Comparison of ENCODE assay signal across 13 mouse cellular contexts in the genomic region with DNA sequence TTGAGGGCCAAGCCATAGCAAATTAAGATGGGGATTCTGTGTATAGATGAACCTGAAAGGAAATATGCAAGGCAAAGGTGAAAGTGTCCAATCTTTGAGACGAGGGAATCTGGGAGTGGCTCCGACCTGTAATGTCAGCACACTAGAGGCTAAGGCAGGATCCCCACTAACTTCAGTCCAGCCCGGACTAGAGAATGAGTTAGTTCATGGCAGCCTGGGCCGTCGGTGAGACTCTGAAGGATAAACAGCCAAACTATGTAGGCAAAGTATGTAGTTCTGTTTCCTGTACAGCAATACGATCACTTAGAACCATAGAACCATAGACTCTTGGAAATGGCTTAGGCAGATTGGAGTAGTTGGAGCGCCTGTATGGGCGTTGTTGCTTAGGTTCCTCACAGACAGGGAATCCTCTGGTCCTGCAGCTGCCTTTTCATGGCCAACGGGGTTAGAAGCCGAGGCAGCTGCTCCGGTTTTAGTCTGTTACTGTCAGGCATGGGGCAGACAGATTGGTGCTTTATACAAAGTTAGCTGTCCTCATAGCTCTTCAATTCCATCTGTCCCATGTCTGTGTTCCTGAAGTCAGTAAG. TPM values are rescaled to one million over a fixed set of nuclear protein-coding genes. Genes with fewer than 3 reads are reported as not detected.
DNase-seq lines count a peak whose midpoint lies in the region; ATAC-seq and TF ChIP-seq lines count a peak whose summit lies in the region.
"Had no signal": no experiment of that assay in that cellular context is flagged by ENCODE, and none has a peak within 500 bp of the region (broad histone marks: within the 10 kb centered on the region; RNA-seq: fewer than 3 reads in every experiment).

No protein-coding gene starts in this region.

- no peak for DNase-seq in heart, postnatal 0 days (ENCODE audit: low spot score)
- DNase-seq in heart, postnatal 4 days = no peak
- peak; percentile 51 for DNase-seq in ZHBTc4 (ENCODE audit: low read depth, low spot score)
- DNase-seq in frontal cortex, adult 2 months (ENCODE audit: extremely low spot score in 1 of 2, low spot score in 1 of 2) = no peak
- DNase-seq in gastrocnemius, postnatal 10 days = no peak
- DNase-seq in testis, postnatal 10 days (ENCODE audit: low spot score) = no peak
- DNase-seq: adrenal gland, postnatal 10 days; cerebellum, adult 11-12 months; kidney, postnatal 36 days had no signal

- H3K27ac ChIP-seq in heart, postnatal 0 days (ENCODE audit: low read depth) = peak overlapping the region; percentile 40; the same call in 1 of the 2 replicates
- H3K27ac ChIP-seq in forebrain, embryonic 16.5 days (ENCODE audit: low read length) = peak overlapping the region; percentile 19
- peak overlapping the region; percentile 42 for H3K27ac ChIP-seq in midbrain, embryonic 13.5 days
- H3K27ac ChIP-seq: embryonic facial prominence, embryonic 13.5 days; macrophage had no signal

- no peak overlapping the region for H3K4me2 ChIP-seq in heart, postnatal 0 days (ENCODE audit: low read depth, low read length)
- no peak overlapping the region for H3K4me2 ChIP-seq in forebrain, embryonic 16.5 days (ENCODE audit: low read length)
- H3K4me2 ChIP-seq in midbrain, embryonic 13.5 days (replicated peaks) = no peak overlapping the region
- H3K4me2 ChIP-seq: embryonic facial prominence, embryonic 13.5 days had no signal

- H3K4me1 ChIP-seq in heart, postnatal 0 days (ENCODE audit: control insufficient read depth, insufficient read depth) = peaks cover 28% of the 10 kb centered on the region
- H3K4me1 ChIP-seq in forebrain, embryonic 16.5 days (replicated peaks; ENCODE audit: control insufficient read depth, insufficient read depth, low read length) = peaks cover 47% of the 10 kb centered on the region
- H3K4me1 ChIP-seq in midbrain, embryonic 13.5 days (replicated peaks) = peaks cover 62% of the 10 kb centered on the region

- ATAC-seq in heart, postnatal 0 days (ENCODE audit: insufficient read depth, low read depth) = no peak
- ATAC-seq in forebrain, embryonic 16.5 days = no peak
- no peak for ATAC-seq in midbrain, embryonic 13.5 days

- no peak for TF ChIP-seq CTCF in heart, postnatal 0 days (IDR thresholded peaks at IDR 0.05; ENCODE audit: low read depth)

- no peak overlapping the region for H3K9ac ChIP-seq in heart, postnatal 0 days (replicated peaks; ENCODE audit: low read depth, low read length)
- H3K9ac ChIP-seq in forebrain, embryonic 16.5 days (replicated peaks; ENCODE audit: low read depth, low read length) = no peak overlapping the region
- no peak overlapping the region for H3K9ac ChIP-seq in midbrain, embryonic 13.5 days (replicated peaks)
- H3K9ac ChIP-seq: embryonic facial prominence, embryonic 13.5 days had no signal

- H3K27me3 ChIP-seq in heart, postnatal 0 days (ENCODE audit: control insufficient read depth, insufficient read depth, low read length) = no peaks in the 10 kb centered on the region
- no peaks in the 10 kb centered on the region for H3K27me3 ChIP-seq in forebrain, embryonic 16.5 days (replicated peaks; ENCODE audit: control insufficient read depth, insufficient read depth, low read length)
- H3K27me3 ChIP-seq in midbrain, embryonic 13.5 days = no peaks in the 10 kb centered on the region
- H3K27me3 ChIP-seq: embryonic facial prominence, embryonic 13.5 days had no signal

- WGBS in heart, postnatal 0 days = 81% methylated on average over 11 of the region's 11 CpGs
- WGBS in forebrain, embryonic 16.5 days = 84% methylated on average over 11 of the region's 11 CpGs
- WGBS in midbrain, embryonic 13.5 days = 72% methylated on average over 11 of the region's 11 CpGs

- no peaks in the 10 kb centered on the region for H3K9me3 ChIP-seq in heart, postnatal 0 days (replicated peaks; ENCODE audit: control insufficient read depth, low read length)
- H3K9me3 ChIP-seq in forebrain, embryonic 16.5 days (ENCODE audit: control insufficient read depth, low read length) = no peaks in the 10 kb centered on the region
- no peaks in the 10 kb centered on the region for H3K9me3 ChIP-seq in midbrain, embryonic 13.5 days
- H3K9me3 ChIP-seq: embryonic facial prominence, embryonic 13.5 days had no signal

- TF ChIP-seq EP300 in heart, postnatal 0 days (IDR thresholded peaks at IDR 0.05; ENCODE audit: low read depth) = no peak

- no peaks in the 10 kb centered on the region for H3K36me3 ChIP-seq in heart, postnatal 0 days (replicated peaks; ENCODE audit: control insufficient read depth, insufficient read depth, low read length)
- H3K36me3 ChIP-seq in forebrain, embryonic 16.5 days (ENCODE audit: control insufficient read depth, insufficient read depth) = peaks cover 2% of the 10 kb centered on the region; the same call in 1 of the 2 replicates
- peaks cover 5% of the 10 kb centered on the region; the same call in 1 of the 2 replicates for H3K36me3 ChIP-seq in midbrain, embryonic 13.5 days

- no peak overlapping the region for H3K4me3 ChIP-seq in heart, postnatal 0 days (ENCODE audit: low read depth, low read length)
- no peak overlapping the region for H3K4me3 ChIP-seq in forebrain, embryonic 16.5 days (replicated peaks; ENCODE audit: low read length)
- no peak overlapping the region for H3K4me3 ChIP-seq in midbrain, embryonic 13.5 days (replicated peaks)
- H3K4me3 ChIP-seq: embryonic facial prominence, embryonic 13.5 days had no signal

RNA-seq across cellular contexts. Expression of a gene that starts 39.4 kb away (rescaled TPM):
- 43.3 and 54.5 TPM in 2 replicates for total RNA-seq in heart, postnatal 0 days (2014; rRNA removed; ENCODE audit: low replicate concordance)
- polyA plus RNA-seq in heart, postnatal 0 days (2015; fragmentation: Nextera tagmentation; extraction: Ambion mirVana) = 16.5 and 19.2 TPM in 2 replicates
- 100 to 1,000 TPM; 107 to 108 TPM for total RNA-seq in heart, postnatal 4 days (2021)
- polyA plus RNA-seq in forebrain, embryonic 16.5 days (2015; fragmentation: Nextera tagmentation; extraction: Ambion mirVana) = 49.2 and 50.9 TPM in 2 replicates
- polyA plus RNA-seq in midbrain, embryonic 13.5 days (2015; fragmentation: Nextera tagmentation; extraction: Ambion mirVana) = 48.5 and 49.9 TPM in 2 replicates
- polyA plus RNA-seq in frontal cortex, adult 2 months (2012; rRNA removed) = 42.8 and 49.5 TPM in 2 replicates
- 10 to 100 TPM; 51.8 to 80.1 TPM for total RNA-seq in gastrocnemius, postnatal 10 days (2021)
